Mouse (Mus musculus): Measurements from ENCODE around the gene Gm1979. TPM values are rescaled to one million over a fixed set of nuclear protein-coding genes. Genes with fewer than 3 reads are reported as not detected.
"Not testable (repeated sequence)": the region's sequence is repeated elsewhere in the genome, so short reads cannot be mapped to it uniquely, and the experiment has no call there.

Gm1979 gene
- not detected in 2 replicates for polyA plus RNA-seq (2014; fragmentation: Nextera tagmentation; extraction: Ambion mirVana)

DNA sequence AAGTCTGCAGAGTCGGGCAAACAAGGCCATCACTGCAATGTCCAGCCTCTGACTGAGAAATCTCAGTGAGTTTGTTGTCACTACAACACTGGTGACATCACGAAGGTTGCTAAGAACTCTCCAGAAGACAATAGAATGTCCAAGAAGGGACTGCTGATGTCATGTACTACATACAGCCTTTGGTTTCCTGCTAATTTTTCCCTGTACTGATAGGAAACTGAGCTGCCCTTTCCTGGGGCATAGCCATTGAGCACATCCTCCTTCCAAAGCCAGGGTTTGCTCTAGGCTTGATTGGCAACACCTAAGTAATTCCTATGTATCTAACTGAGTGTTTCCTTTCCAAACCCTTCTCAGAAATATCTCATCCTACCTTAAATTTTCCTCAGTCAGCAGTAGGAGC is at the start of gene Gm1979:
Gm1979 (minus strand) TSS at position 101 of the 400 bp plus-strand sequence.
- ATAC-seq; H3K9ac ChIP-seq (ENCODE audit: low read length); H3K9me3 ChIP-seq (replicated peaks; ENCODE audit: control insufficient read depth, low read length); H3K36me3 ChIP-seq (ENCODE audit: control insufficient read depth, insufficient read depth, low read length); H3K27me3 ChIP-seq (replicated peaks; ENCODE audit: control insufficient read depth, insufficient read depth, low read length); H3K27ac ChIP-seq (ENCODE audit: low read depth, low read length); H3K4me3 ChIP-seq (ENCODE audit: low read depth, low read length); H3K4me2 ChIP-seq (ENCODE audit: low read length); DNase-seq (ENCODE audit: low spot score); H3K4me1 ChIP-seq (ENCODE audit: control insufficient read depth, insufficient read depth, low read length): not testable (repeated sequence)
- 100% methylated on average over 1 of the region's 2 CpGs for WGBS

DNA sequence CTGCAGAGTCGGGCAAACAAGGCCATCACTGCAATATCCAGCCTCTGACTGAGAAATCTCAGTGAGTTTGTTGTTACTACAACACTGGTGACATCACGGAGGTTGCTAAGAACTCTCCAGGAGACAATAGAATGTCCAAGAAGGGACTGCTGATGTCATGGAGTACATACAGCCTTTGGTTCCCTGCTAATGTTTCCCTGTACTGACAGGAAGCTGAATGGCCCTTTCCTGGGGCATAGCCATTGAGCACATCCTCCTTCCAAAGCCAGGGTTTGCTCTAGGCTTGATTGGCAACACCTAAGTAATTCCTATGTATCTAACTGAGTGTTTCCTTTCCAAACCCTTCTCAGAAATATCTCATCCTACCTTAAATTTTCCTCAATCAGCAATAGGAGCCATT is 34.9 kb upstream of the Gm1979 start, which contains the start of gene Speer4a:
Speer4a (minus strand) TSS at position 101 of the 400 bp plus-strand sequence.
- not testable (repeated sequence) for H3K9me3 ChIP-seq (replicated peaks; ENCODE audit: control insufficient read depth, low read length); H3K9ac ChIP-seq (ENCODE audit: low read length); H3K4me2 ChIP-seq (ENCODE audit: low read length); H3K27me3 ChIP-seq (replicated peaks; ENCODE audit: control insufficient read depth, insufficient read depth, low read length); H3K27ac ChIP-seq (ENCODE audit: low read depth, low read length); H3K36me3 ChIP-seq (ENCODE audit: control insufficient read depth, insufficient read depth, low read length); DNase-seq (ENCODE audit: low spot score); ATAC-seq; H3K4me3 ChIP-seq (ENCODE audit: low read depth, low read length); H3K4me1 ChIP-seq (ENCODE audit: control insufficient read depth, insufficient read depth, low read length)
- 81% methylated on average over 2 of the region's 2 CpGs for WGBS

DNA sequence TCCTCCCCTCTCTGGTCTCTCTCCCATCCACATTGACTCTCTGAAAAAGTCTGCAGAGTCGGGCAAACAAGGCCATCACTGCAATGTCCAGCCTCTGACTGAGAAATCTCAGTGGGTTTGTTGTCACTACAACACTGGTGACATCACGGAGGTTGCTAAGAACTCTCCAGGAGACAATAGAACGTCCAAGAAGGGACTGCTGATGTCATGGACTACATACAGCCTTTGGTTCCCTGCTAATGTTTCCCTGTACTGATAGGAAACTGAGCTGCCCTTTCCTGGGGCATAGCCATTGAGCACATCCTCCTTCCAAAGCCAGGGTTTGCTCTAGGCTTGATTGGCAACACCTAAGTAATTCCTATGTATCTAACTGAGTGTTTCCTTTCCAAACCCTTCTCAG is 18.2 kb upstream of the Gm1979 start, which contains the start of gene Gm5862:
Gm5862 (minus strand) TSS at position 101 of the 400 bp plus-strand sequence.
- not testable (repeated sequence) for DNase-seq (ENCODE audit: low spot score)

DNA sequence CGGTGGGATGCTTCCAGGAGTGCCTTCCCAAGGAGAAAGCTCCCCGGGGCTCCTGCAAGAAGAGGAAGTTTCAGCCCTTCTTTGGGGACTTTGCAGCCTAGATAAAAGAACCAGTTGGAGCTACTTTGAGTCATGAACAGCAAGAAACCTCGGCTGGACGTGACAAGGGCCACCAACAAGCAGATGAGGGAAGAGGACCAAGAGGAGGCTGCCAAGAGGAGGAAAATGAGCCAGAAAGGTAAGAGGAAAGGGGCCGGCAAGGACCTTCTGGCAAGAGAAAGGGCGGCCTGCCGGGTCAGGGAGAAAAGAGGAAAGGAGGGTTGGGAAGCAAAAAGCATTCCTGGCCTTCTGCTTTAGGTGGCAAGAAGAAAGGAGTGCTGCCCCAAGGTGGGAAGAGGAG is 3.1 kb upstream of the Gm1979 start:
- H3K27me3 ChIP-seq (replicated peaks; ENCODE audit: control insufficient read depth, insufficient read depth, low read length); DNase-seq (ENCODE audit: low spot score); H3K36me3 ChIP-seq (ENCODE audit: control insufficient read depth, insufficient read depth, low read length); H3K9ac ChIP-seq (ENCODE audit: low read length); H3K9me3 ChIP-seq (replicated peaks; ENCODE audit: control insufficient read depth, low read length); H3K27ac ChIP-seq (ENCODE audit: low read depth, low read length); H3K4me1 ChIP-seq (ENCODE audit: control insufficient read depth, insufficient read depth, low read length); H3K4me3 ChIP-seq (ENCODE audit: low read depth, low read length): not testable (repeated sequence)
- ATAC-seq: 0 out of 2 replicates have a peak, but pooled peaks have one; percentile 10
- 78% methylated on average over 6 of the region's 7 CpGs for WGBS
- H3K4me2 ChIP-seq (ENCODE audit: low read length): peak overlapping the region; percentile 74; the same call in 1 of the 2 replicates

More for the DNA sequence above, 18.2 kb upstream of the Gm1979 start, which contains the start of gene Gm5862:
- H3K9me3 ChIP-seq (replicated peaks; ENCODE audit: control insufficient read depth, low read length); H3K27ac ChIP-seq (ENCODE audit: low read depth, low read length); H3K9ac ChIP-seq (ENCODE audit: low read length); ATAC-seq; H3K4me1 ChIP-seq (ENCODE audit: control insufficient read depth, insufficient read depth, low read length); H3K36me3 ChIP-seq (ENCODE audit: control insufficient read depth, insufficient read depth, low read length); H3K27me3 ChIP-seq (replicated peaks; ENCODE audit: control insufficient read depth, insufficient read depth, low read length); H3K4me2 ChIP-seq (ENCODE audit: low read length); H3K4me3 ChIP-seq (ENCODE audit: low read depth, low read length): not testable (repeated sequence)
- WGBS: no CpG with 5 or more reads among the region's 3 CpGs

DNA sequence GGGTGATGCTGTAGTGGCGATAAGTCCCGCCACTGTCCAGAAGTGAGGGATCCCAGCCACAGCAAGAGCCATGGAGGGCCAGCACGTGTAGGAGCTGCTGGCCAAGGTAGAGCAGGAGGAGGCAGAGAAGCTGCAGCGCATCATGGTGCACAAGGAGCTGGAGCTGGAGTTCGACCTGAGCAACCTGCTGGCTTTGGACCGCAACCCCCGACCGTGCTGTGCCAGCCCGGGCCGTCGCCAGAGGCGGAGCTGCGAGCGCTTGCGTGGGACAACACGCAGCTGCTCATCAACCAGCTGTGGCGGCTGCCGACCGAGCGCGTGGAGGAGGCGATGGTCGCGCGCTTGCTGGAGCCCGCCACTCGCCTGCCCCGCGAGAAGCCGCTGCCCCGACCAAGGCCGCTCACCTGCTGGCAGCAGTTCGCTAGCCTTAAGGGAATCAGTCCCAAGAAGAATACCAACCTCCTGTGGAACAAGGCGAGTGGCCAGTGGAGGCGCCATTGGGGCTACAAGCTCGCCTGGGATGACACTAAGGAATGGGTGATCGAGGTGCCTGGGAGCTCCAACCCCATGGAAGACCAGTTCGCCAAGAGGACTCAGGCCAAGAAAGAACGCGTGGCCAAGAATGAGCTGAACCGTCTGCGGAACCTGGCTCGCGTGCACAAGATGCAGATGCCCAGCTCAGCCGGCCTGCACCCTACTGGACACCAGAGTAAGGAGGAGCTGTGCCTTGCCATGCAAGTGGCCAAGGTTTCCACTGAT is 2.5 kb upstream of the Gm1979 start:
- peak; percentile 91 for ATAC-seq
- H3K27me3 ChIP-seq (replicated peaks; ENCODE audit: control insufficient read depth, insufficient read depth, low read length); H3K4me1 ChIP-seq (ENCODE audit: control insufficient read depth, insufficient read depth, low read length); H3K27ac ChIP-seq (ENCODE audit: low read depth, low read length); H3K9me3 ChIP-seq (replicated peaks; ENCODE audit: control insufficient read depth, low read length); H3K36me3 ChIP-seq (ENCODE audit: control insufficient read depth, insufficient read depth, low read length): not testable (repeated sequence)
- peak; percentile 59 for DNase-seq (ENCODE audit: low spot score)
- H3K9ac ChIP-seq (ENCODE audit: low read length): peak overlapping the region; percentile 49
- WGBS: 21% methylated on average over 45 of the region's 45 CpGs
- peak overlapping the region; percentile 36 for H3K4me3 ChIP-seq (ENCODE audit: low read depth, low read length)
- peak overlapping the region; percentile 74 for H3K4me2 ChIP-seq (ENCODE audit: low read length)

DNA sequence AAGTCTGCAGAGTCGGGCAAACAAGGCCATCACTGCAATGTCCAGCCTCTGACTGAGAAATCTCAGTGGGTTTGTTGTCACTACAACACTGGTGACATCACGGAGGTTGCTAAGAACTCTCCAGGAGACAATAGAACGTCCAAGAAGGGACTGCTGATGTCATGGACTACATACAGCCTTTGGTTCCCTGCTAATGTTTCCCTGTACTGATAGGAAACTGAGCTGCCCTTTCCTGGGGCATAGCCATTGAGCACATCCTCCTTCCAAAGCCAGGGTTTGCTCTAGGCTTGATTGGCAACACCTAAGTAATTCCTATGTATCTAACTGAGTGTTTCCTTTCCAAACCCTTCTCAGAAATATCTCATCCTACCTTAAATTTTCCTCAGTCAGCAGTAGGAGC is 16.0 kb downstream of the Gm1979 start, which contains the start of gene Gm21698:
Gm21698 (minus strand) TSS at position 101 of the 400 bp plus-strand sequence.
- H3K4me3 ChIP-seq (ENCODE audit: low read depth, low read length); H3K27me3 ChIP-seq (replicated peaks; ENCODE audit: control insufficient read depth, insufficient read depth, low read length); H3K4me2 ChIP-seq (ENCODE audit: low read length); H3K27ac ChIP-seq (ENCODE audit: low read depth, low read length); H3K4me1 ChIP-seq (ENCODE audit: control insufficient read depth, insufficient read depth, low read length); H3K9me3 ChIP-seq (replicated peaks; ENCODE audit: control insufficient read depth, low read length); H3K36me3 ChIP-seq (ENCODE audit: control insufficient read depth, insufficient read depth, low read length); H3K9ac ChIP-seq (ENCODE audit: low read length); DNase-seq (ENCODE audit: low spot score); ATAC-seq: not testable (repeated sequence)
- WGBS: no CpG with 5 or more reads among the region's 3 CpGs

DNA sequence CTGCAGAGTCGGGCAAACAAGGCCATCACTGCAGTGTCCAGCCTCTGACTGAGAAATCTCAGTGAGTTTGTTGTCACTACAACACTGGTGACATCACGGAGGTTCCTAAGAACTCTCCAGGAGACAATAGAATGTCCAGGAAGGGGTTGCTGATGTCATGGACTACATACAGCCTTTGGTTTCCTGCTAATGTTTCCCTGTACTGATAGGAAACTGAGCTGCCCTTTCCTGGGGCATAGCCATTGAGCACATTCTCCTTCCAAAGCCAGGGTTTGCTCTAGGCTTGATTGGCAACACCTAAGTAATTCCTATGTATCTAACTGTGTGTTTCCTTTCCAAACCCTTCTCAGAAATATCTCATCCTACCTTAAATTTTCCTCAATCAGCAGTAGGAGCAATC is 32.0 kb downstream of the Gm1979 start, which contains the start of gene Gm21680:
Gm21680 (minus strand) TSS at position 101 of the 400 bp plus-strand sequence.
- H3K4me1 ChIP-seq (ENCODE audit: control insufficient read depth, insufficient read depth, low read length); H3K4me2 ChIP-seq (ENCODE audit: low read length); DNase-seq (ENCODE audit: low spot score); H3K9me3 ChIP-seq (replicated peaks; ENCODE audit: control insufficient read depth, low read length); H3K36me3 ChIP-seq (ENCODE audit: control insufficient read depth, insufficient read depth, low read length); ATAC-seq; H3K9ac ChIP-seq (ENCODE audit: low read length); H3K27ac ChIP-seq (ENCODE audit: low read depth, low read length); H3K4me3 ChIP-seq (ENCODE audit: low read depth, low read length); H3K27me3 ChIP-seq (replicated peaks; ENCODE audit: control insufficient read depth, insufficient read depth, low read length): not testable (repeated sequence)
- no CpG with 5 or more reads among the region's 2 CpGs for WGBS

DNA sequence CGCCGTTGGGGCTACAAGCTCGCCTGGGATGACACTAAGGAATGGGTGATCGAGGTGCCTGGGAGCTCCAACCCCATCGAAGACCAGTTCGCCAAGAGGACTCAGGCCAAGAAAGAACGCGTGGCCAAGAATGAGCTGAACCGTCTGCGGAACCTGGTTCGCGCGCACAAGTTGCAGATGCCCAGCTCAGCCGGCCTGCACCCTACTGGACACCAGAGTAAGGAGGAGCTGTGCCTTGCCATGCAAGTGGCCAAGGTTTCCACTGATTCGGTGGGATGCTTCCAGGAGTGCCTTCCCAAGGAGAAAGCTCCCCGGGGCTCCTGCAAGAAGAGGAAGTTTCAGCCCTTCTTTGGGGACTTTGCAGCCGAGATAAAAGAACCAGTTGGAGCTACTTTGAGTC is 47.5 kb downstream of the Gm1979 start:
- DNase-seq (ENCODE audit: low spot score); H3K36me3 ChIP-seq (ENCODE audit: control insufficient read depth, insufficient read depth, low read length); H3K9me3 ChIP-seq (replicated peaks; ENCODE audit: control insufficient read depth, low read length); ATAC-seq; H3K4me3 ChIP-seq (ENCODE audit: low read depth, low read length); H3K9ac ChIP-seq (ENCODE audit: low read length); H3K27ac ChIP-seq (ENCODE audit: low read depth, low read length); H3K27me3 ChIP-seq (replicated peaks; ENCODE audit: control insufficient read depth, insufficient read depth, low read length); H3K4me1 ChIP-seq (ENCODE audit: control insufficient read depth, insufficient read depth, low read length): not testable (repeated sequence)
- 68% methylated on average over 16 of the region's 17 CpGs for WGBS
- 0 out of 2 replicates have a peak overlapping the region, but pooled peaks have one; percentile 36 for H3K4me2 ChIP-seq (ENCODE audit: low read length)

DNA sequence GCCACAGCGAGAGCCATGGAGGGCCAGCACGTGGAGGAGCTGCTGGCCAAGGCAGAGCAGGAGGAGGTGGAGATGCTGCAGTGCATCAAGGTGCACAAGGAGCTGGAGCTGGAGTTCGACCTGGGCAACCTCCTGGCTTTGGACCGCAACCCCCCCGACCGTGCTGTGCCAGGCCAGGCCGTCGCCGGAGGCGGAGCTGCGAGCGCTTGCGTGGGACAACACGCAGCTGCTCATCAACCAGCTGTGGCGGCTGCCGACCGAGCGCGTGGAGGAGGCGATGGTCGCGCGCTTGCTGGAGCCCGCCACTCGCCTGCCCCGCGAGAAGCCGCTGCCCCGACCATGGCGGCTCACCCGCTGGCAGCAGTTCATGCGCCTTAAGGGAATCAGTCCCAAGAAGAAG is 48.0 kb downstream of the Gm1979 start:
- WGBS: 41% methylated on average over 32 of the region's 32 CpGs
- H3K4me2 ChIP-seq (ENCODE audit: low read length): peak overlapping the region; percentile 36
- H3K27me3 ChIP-seq (replicated peaks; ENCODE audit: control insufficient read depth, insufficient read depth, low read length); H3K36me3 ChIP-seq (ENCODE audit: control insufficient read depth, insufficient read depth, low read length); H3K4me1 ChIP-seq (ENCODE audit: control insufficient read depth, insufficient read depth, low read length); H3K27ac ChIP-seq (ENCODE audit: low read depth, low read length); H3K9ac ChIP-seq (ENCODE audit: low read length); H3K4me3 ChIP-seq (ENCODE audit: low read depth, low read length); H3K9me3 ChIP-seq (replicated peaks; ENCODE audit: control insufficient read depth, low read length); DNase-seq (ENCODE audit: low spot score): not testable (repeated sequence)
- peak; percentile 65 for ATAC-seq

All from forebrain, embryonic 14.5 days (tissue).